Mouse (Mus musculus) C2C12 (cell line): ENCODE data around the gene B4galt5.

Experiments
- CTCF ChIP-seq: IDR thresholded peaks from one replicate; pipeline ENCODE4 v1.5.1; 2011; ENCODE audit not compliant: control insufficient read depth, insufficient read depth, insufficient read length
- FOSL1 ChIP-seq: IDR thresholded peaks from one replicate; pipeline ENCODE4 v1.8.0; 2011; ENCODE audit warnings: mild to moderate bottlenecking, low read length; ENCODE audit not compliant: poor library complexity, insufficient read depth, severe bottlenecking
- MAX ChIP-seq: IDR thresholded peaks from one replicate; pipeline ENCODE4 v1.6.1; 2011; ENCODE audit warnings: mild to moderate bottlenecking, control low read depth
- MYOD1 ChIP-seq: IDR thresholded peaks from one replicate; pipeline ENCODE4 v1.6.1; 2011; ENCODE audit warnings: low read depth; ENCODE audit not compliant: control insufficient read depth, insufficient read length
- USF1 ChIP-seq: IDR thresholded peaks from one replicate; pipeline ENCODE4 v1.6.1; 2011; ENCODE audit warnings: low read depth, mild to moderate bottlenecking, control low read depth, moderate library complexity

GRCm38 (mm10) chr2:167375688-167376087 is 26.7 kb upstream of the B4galt5 start:
- TF ChIP-seq MYOD1 (no peak), FOSL1 (no peak), USF1 (no peak), CTCF (no peak), MAX (no peak)
